37 mouse cellular contexts compared by ENCODE assay signal in the genomic region with DNA sequence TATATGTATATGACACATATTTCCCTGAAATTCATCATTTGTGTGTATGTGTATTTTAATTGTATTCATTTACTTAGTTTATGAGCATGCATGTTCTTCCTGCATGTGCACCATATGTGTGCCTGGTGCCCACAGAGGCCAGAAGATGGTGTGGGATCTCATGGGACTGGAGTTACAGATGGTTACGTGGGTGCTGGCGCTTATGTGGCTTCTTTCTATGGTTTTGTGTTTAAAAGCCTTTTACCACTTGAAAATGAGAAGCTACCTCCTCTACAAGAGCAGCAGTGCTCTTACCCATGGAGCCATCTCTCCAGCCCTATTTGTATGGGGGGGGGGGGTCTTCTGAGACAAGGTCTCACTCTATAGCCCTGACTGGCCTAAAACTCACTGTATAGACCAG. TPM values are rescaled to one million over a fixed set of nuclear protein-coding genes. Genes with fewer than 3 reads are reported as not detected.
"Had no signal": no experiment of that assay in that cellular context is flagged by ENCODE, and none has a peak within 500 bp of the region (broad histone marks: within the 10 kb centered on the region; RNA-seq: fewer than 3 reads in every experiment).

No protein-coding gene starts in this region.

- H3K4me3 ChIP-seq: heart, embryonic 13.5 days; heart, embryonic 15.5 days; hindbrain, embryonic 13.5 days; hindbrain, embryonic 15.5 days; kidney, embryonic 15.5 days; limb, embryonic 13.5 days; limb, embryonic 15.5 days; liver, embryonic 12.5 days had no signal

- DNase-seq: gastrocnemius, postnatal 14 days; gastrocnemius, postnatal 36 days; heart, adult 18-20 months; heart, postnatal 14 days; heart, postnatal 36 days; kidney, adult 11 months; kidney, adult 2 months; kidney, adult 9 months; kidney, postnatal 14 days; kidney, postnatal 36 days; left cerebral cortex, postnatal 4 days; lung, adult 18-20 months had no signal

- H3K36me3 ChIP-seq: heart, embryonic 13.5 days; heart, embryonic 15.5 days; hindbrain, embryonic 15.5 days; kidney, embryonic 15.5 days; limb, embryonic 13.5 days; limb, embryonic 15.5 days had no signal

- ATAC-seq: hindbrain, postnatal 0 days; intestine, embryonic 16.5 days; liver, embryonic 12.5 days had no signal

- H3K27me3 ChIP-seq: heart, embryonic 13.5 days; heart, embryonic 15.5 days; hindbrain, embryonic 13.5 days; hindbrain, embryonic 15.5 days; kidney, embryonic 15.5 days; limb, embryonic 13.5 days; limb, embryonic 15.5 days; liver, embryonic 12.5 days had no signal

- H3K9me3 ChIP-seq: heart, embryonic 13.5 days; heart, embryonic 15.5 days; hindbrain, embryonic 13.5 days; hindbrain, embryonic 15.5 days; kidney, embryonic 15.5 days; limb, embryonic 13.5 days; limb, embryonic 15.5 days; liver, embryonic 12.5 days had no signal

- H3K27ac ChIP-seq: heart, embryonic 13.5 days; heart, embryonic 15.5 days; hindbrain, embryonic 13.5 days; hindbrain, embryonic 15.5 days; hindbrain, postnatal 0 days; kidney, embryonic 15.5 days; kidney, postnatal 0 days; limb, embryonic 13.5 days; limb, embryonic 15.5 days; liver, embryonic 12.5 days; liver, embryonic 14.5 days had no signal

- H3K4me1 ChIP-seq: heart, embryonic 13.5 days; heart, embryonic 15.5 days; hindbrain, embryonic 13.5 days; hindbrain, embryonic 15.5 days; kidney, embryonic 15.5 days; limb, embryonic 13.5 days; limb, embryonic 15.5 days; liver, embryonic 12.5 days had no signal

RNA-seq across cellular contexts. Expression of gene Foxp3, which starts 7.7 kb away (rescaled TPM):
- total RNA-seq: heart, adult 8-10 months; heart, postnatal 36 days; hindbrain, postnatal 0 days; left cerebral cortex, adult 18-20 months; left cerebral cortex, postnatal 25 days; liver, adult 2 months had no signal
- polyA plus RNA-seq: heart, embryonic 15.5 days; heart, postnatal 0 days; hindbrain, embryonic 11.5 days; intestine, embryonic 16.5 days; kidney, embryonic 15.5 days; kidney, postnatal 0 days; limb, embryonic 15.5 days; liver, embryonic 14.5 days had no signal

RNA-seq across cellular contexts. Expression of gene Cacna1f, which starts 25.7 kb away (rescaled TPM):
- total RNA-seq: gastrocnemius, adult 18-20 months; gastrocnemius, adult 8-10 months; gastrocnemius, postnatal 14 days; gastrocnemius, postnatal 36 days; heart, adult 18-20 months; heart, adult 8-10 months; heart, postnatal 14 days; heart, postnatal 36 days; hematopoietic stem cell, adult 5-6 weeks; layer of hippocampus, postnatal 36 days; left cerebral cortex, postnatal 25 days had no signal
- polyA plus RNA-seq: heart, embryonic 11.5 days; heart, embryonic 13.5 days; heart, embryonic 15.5 days; heart, postnatal 0 days; hindbrain, embryonic 11.5 days; hindbrain, embryonic 13.5 days; intestine, embryonic 14.5 days; intestine, embryonic 16.5 days; kidney, adult 2 months; kidney, embryonic 15.5 days; limb, embryonic 11.5 days had no signal
